Comparison of ENCODE assay signal across 8 mouse cellular contexts in genomic region chr17:46253452-46254084, GRCm38 (mm10). TPM values are rescaled to one million over a fixed set of nuclear protein-coding genes. Genes with fewer than 3 reads are reported as not detected.
A peak's percentile ranks its signal among the peaks of the same experiment; 100 is the strongest.
DNase-seq lines count a peak whose midpoint lies in the region; ATAC-seq and TF ChIP-seq lines count a peak whose summit lies in the region.

Lrrc73 (plus strand) TSS chr17:46253531.

- ATAC-seq in hindbrain, embryonic 16.5 days, result peak; percentile 92

- WGBS in hindbrain, embryonic 16.5 days, result 2% methylated on average over 42 of the region's 48 CpGs
- 2% methylated on average over 42 of the region's 48 CpGs for WGBS in macrophage (ENCODE audit: missing documents)

- H3K4me1 ChIP-seq in hindbrain, embryonic 16.5 days (ENCODE audit: control insufficient read depth, insufficient read depth, low read depth, low read length), result peaks cover 28% of the 10 kb centered on the region

- peaks cover 19% of the 10 kb centered on the region for H3K79me2 ChIP-seq in macrophage (ENCODE audit: inconsistent target)

- peaks cover 18% of the 10 kb centered on the region for H3K36me3 ChIP-seq in hindbrain, embryonic 16.5 days (ENCODE audit: control insufficient read depth, insufficient read depth, low read length)
- peaks cover 31% of the 10 kb centered on the region; the same call in 1 of the 2 replicates for H3K36me3 ChIP-seq in macrophage (ENCODE audit: inconsistent target)

- peak within 1 kb of the TSS; percentile 90 for H3K9ac ChIP-seq in hindbrain, embryonic 16.5 days (ENCODE audit: low read depth, low read length)

- H3K27me3 ChIP-seq in hindbrain, embryonic 16.5 days (replicated peaks; ENCODE audit: control insufficient read depth, insufficient read depth, low read length), result no peaks in the 10 kb centered on the region

- intact Hi-C loops in left cerebral cortex, adult 2 months (cut with DNase I), result no loop called here

- no peak for TF ChIP-seq CTCF in left cerebral cortex, adult 2 months (IDR thresholded peaks at IDR 0.05)

- peak within 1 kb of the TSS; percentile 80 for H3K4me3 ChIP-seq in hindbrain, embryonic 16.5 days (ENCODE audit: low read length)
- peak within 1 kb of the TSS; percentile 77 for H3K4me3 ChIP-seq in left cerebral cortex, adult 2 months
- H3K4me3 ChIP-seq in macrophage (ENCODE audit: inconsistent target), result peak within 1 kb of the TSS; percentile 7; the same call in 1 of the 2 replicates

- peak; percentile 92 for DNase-seq in ZHBTc4 (ENCODE audit: low read depth, low spot score)
- DNase-seq in cerebellum, postnatal 4 days (ENCODE audit: low spot score in 2 of 2), result peak; percentile 92 to 95
- peak; percentile 89 for DNase-seq in gastrocnemius, adult 18-20 months (ENCODE audit: low spot score)
- peak; percentile 94 to 95 for DNase-seq in left cerebral cortex, adult 2 months (ENCODE audit: extremely low spot score in 1 of 2, low spot score in 2 of 2)
- DNase-seq in retina, postnatal 7 days (ENCODE audit: low read depth, low spot score), result peak; percentile 81
- peak; percentile 86 to 87 for DNase-seq in urinary bladder, adult 18-20 months (ENCODE audit: low spot score in 2 of 2)

- no peaks in the 10 kb centered on the region for H3K9me3 ChIP-seq in hindbrain, embryonic 16.5 days (ENCODE audit: control insufficient read depth, low read length)

- peak within 1 kb of the TSS; percentile 87 for H3K4me2 ChIP-seq in hindbrain, embryonic 16.5 days (ENCODE audit: low read length)

- peak within 1 kb of the TSS; percentile 79 for H3K27ac ChIP-seq in hindbrain, embryonic 16.5 days (ENCODE audit: low read depth, low read length)
- H3K27ac ChIP-seq in left cerebral cortex, adult 2 months, result peak within 1 kb of the TSS; percentile 91
- H3K27ac ChIP-seq in macrophage, result no peak within 1 kb of the TSS

RNA-seq across cellular contexts. Expression of gene Lrrc73, which starts in this region (rescaled TPM):
- total RNA-seq in gastrocnemius, adult 18-20 months (2021), result under 1 TPM; 0.14 to 0.21 TPM
- 19.1 and 23.8 TPM in 2 replicates for polyA plus RNA-seq in hindbrain, embryonic 16.5 days (2015; fragmentation: Nextera tagmentation; extraction: Ambion mirVana)
- total RNA-seq in left cerebral cortex, adult 2 months (2021), result 10 to 100 TPM; 63.4 to 63.7 TPM
- total RNA-seq in macrophage (2018; cell fraction: chromatin; rRNA removed), result under 1 TPM in 14 of 26 experiments, not detected in 12; 0.33 to 0.98 (median 0.62) TPM
- total RNA-seq in macrophage (2018; cell fraction: cytosol; rRNA removed), result under 1 TPM in 19 of 26 experiments, not detected in 7; 0.05 to 0.34 (median 0.15) TPM
- 1 to 10 TPM in 1 of 26 experiments, under 1 TPM in 10, not detected in 15; 0.22 to 1.3 (median 0.36) TPM for total RNA-seq in macrophage (2018; cell fraction: nucleus; rRNA removed)
- 0.20 to 0.32 TPM in 2 of 3 replicates, not detected in the other for polyA plus RNA-seq in macrophage (2018)

Comparison
In these comparisons a context has a peak if more than half of its experiments do, and no peak if none do; other contexts are left out.
1. RNA of gene Lrrc73 (total RNA-seq): 63.4 to 63.7 TPM in left cerebral cortex, adult 2 months; 0.14 to 0.21 TPM in gastrocnemius, adult 18-20 months; every median in the first group is over 10 times any median in the second.
2. RNA of gene Lrrc73 (polyA plus RNA-seq): 19.1 to 23.8 TPM in hindbrain, embryonic 16.5 days; 0.20 to 0.32 TPM in macrophage; every median in the first group is over 10 times any median in the second.
3. Peak in DNase-seq in gastrocnemius, adult 18-20 months; RNA of the gene not detected or under 1 TPM.
4. H3K4me3 ChIP-seq: peak in every context shown above with its lines; median percentile 80 in hindbrain, embryonic 16.5 days; 77 in left cerebral cortex, adult 2 months; 7 in macrophage.
5. Peak in every context shown above with its lines, with median percentiles within 50 percentile points of each other: DNase-seq.